Mouse (Mus musculus): ENCODE results near the gene Mrrf.

Mrrf gene

GRCm38 (mm10) chr2:36201756-36202610, 65.8 kb downstream of the Mrrf start:
- no peak for DNase-seq

GRCm38 (mm10) chr2:36202611-36202880, 66.4 kb downstream of the Mrrf start:
- DNase-seq, result no peak

GRCm38 (mm10) chr2:36203011-36203825, 67.0 kb downstream of the Mrrf start:
- DNase-seq, result peak in 1 of 2 experiments; percentile 19

- DNase-seq, result no peak
Measured at GRCm38 (mm10) chr2:36204595-36204994, 68.4 kb downstream of the Mrrf start.

- DNase-seq, result no peak
Measured at GRCm38 (mm10) chr2:36207071-36207470, 70.9 kb downstream of the Mrrf start.

- DNase-seq, result no peak
Measured at GRCm38 (mm10) chr2:36210796-36211195, 74.6 kb downstream of the Mrrf start.

GRCm38 (mm10) chr2:36211785-36212184, 75.6 kb downstream of the Mrrf start:
- no peak for DNase-seq

GRCm38 (mm10) chr2:36213108-36213507, 76.9 kb downstream of the Mrrf start:
- no peak for DNase-seq

GRCm38 (mm10) chr2:36214023-36214422, 77.8 kb downstream of the Mrrf start:
- peak; percentile 76 to 85 for DNase-seq

- DNase-seq, result no peak
Measured at GRCm38 (mm10) chr2:36214425-36214824, 78.2 kb downstream of the Mrrf start.

- DNase-seq, result no peak
Measured at GRCm38 (mm10) chr2:36215203-36215739, 79.1 kb downstream of the Mrrf start.

GRCm38 (mm10) chr2:36216546-36216945, 80.4 kb downstream of the Mrrf start:
- DNase-seq, result no peak

GRCm38 (mm10) chr2:36216953-36217573, 80.9 kb downstream of the Mrrf start:
- no peak for DNase-seq

GRCm38 (mm10) chr2:36217692-36218233, 81.6 kb downstream of the Mrrf start:
- DNase-seq, result no peak

GRCm38 (mm10) chr2:36220106-36220505, 83.9 kb downstream of the Mrrf start:
- no peak for DNase-seq

- no peak for DNase-seq
Measured at GRCm38 (mm10) chr2:36220891-36221290, 84.7 kb downstream of the Mrrf start.

GRCm38 (mm10) chr2:36222168-36222848, 86.1 kb downstream of the Mrrf start:
- DNase-seq, result no peak

GRCm38 (mm10) chr2:36223436-36223835, 87.2 kb downstream of the Mrrf start:
- DNase-seq, result no peak

- DNase-seq, result no peak
Measured at GRCm38 (mm10) chr2:36224153-36224552, 88.0 kb downstream of the Mrrf start.

- DNase-seq, result no peak
Measured at GRCm38 (mm10) chr2:36224599-36224998, 88.4 kb downstream of the Mrrf start.

GRCm38 (mm10) chr2:36230366-36230765, 94.2 kb downstream of the Mrrf start, which contains the start of gene Ptgs1:
Ptgs1 (plus strand) TSS chr2:36230426.
- no peak for DNase-seq

- no peak for DNase-seq
Measured at GRCm38 (mm10) chr2:36230967-36231366, 94.8 kb downstream of the Mrrf start.
